Mouse (Mus musculus) spleen, adult 2 months (tissue): ENCODE measurements at regions not wholly inside any gene's neighbourhood (a gene's known extent, or its start where the extent isn't known, plus 50 kb on each side); places are given as distances from the start of the nearest gene placed in this dataset.

ENCODE experiments used
- DNase-seq, 2 experiments: peaks; one replicate each; pipeline versions ENCODE4 v3.0.0 to v3.0.0-alpha.2; 2012 to 2021; ENCODE audit warnings: low spot score in 2 of 2, low read depth in 1 of 2
- H3K27ac ChIP-seq: fragments of 200-500 bp; 2 replicates; pipeline ENCODE4 v1.5.1; 2012; ENCODE audit warnings: low read length, inconsistent platforms; ENCODE audit not compliant: insufficient read depth
- H3K27me3 ChIP-seq: fragments of 200-500 bp; 2 replicates; pipeline ENCODE4 v1.6.1; 2012; ENCODE audit warnings: mild to moderate bottlenecking, moderate library complexity, low read length, inconsistent platforms; ENCODE audit not compliant: control insufficient read depth, insufficient read depth
- H3K36me3 ChIP-seq: fragments of 200-500 bp; 2 replicates; pipeline ENCODE4 v1.6.1; 2012; ENCODE audit warnings: mild to moderate bottlenecking, low read length, inconsistent platforms; ENCODE audit not compliant: control insufficient read depth, insufficient read depth
- H3K4me1 ChIP-seq: fragments of 200-500 bp; 2 replicates; pipeline ENCODE4 v1.6.1; 2011; ENCODE audit warnings: inconsistent platforms; ENCODE audit not compliant: control insufficient read depth, insufficient read depth, insufficient read length
- H3K4me3 ChIP-seq: fragments of 200-500 bp; 2 replicates; pipeline ENCODE4 v1.5.1; 2011; ENCODE audit warnings: mild to moderate bottlenecking, inconsistent platforms; ENCODE audit not compliant: insufficient read depth, insufficient read length; ENCODE audit errors: extremely low read depth
- CTCF ChIP-seq: fragments of 200-500 bp; IDR thresholded peaks from 2 replicates; pipeline ENCODE4 v1.5.1; 2011; ENCODE audit warnings: mild to moderate bottlenecking, inconsistent platforms; ENCODE audit not compliant: insufficient read depth, insufficient read length, insufficient replicate concordance; ENCODE audit errors: extremely low read depth
- POLR2A ChIP-seq: fragments of 200-500 bp; IDR thresholded peaks from 2 replicates; pipeline ENCODE4 v1.6.1; 2011; ENCODE audit warnings: low read depth, low read length, inconsistent platforms
- WGBS: fragments of 180-500 bp; shearing (Covaris S2); methylation state at CpG from one replicate; pipeline ENCODE4 v1.1.7; 2018; 5-methylcytosine and 5-hydroxymethylcytosine counted together

DNA sequence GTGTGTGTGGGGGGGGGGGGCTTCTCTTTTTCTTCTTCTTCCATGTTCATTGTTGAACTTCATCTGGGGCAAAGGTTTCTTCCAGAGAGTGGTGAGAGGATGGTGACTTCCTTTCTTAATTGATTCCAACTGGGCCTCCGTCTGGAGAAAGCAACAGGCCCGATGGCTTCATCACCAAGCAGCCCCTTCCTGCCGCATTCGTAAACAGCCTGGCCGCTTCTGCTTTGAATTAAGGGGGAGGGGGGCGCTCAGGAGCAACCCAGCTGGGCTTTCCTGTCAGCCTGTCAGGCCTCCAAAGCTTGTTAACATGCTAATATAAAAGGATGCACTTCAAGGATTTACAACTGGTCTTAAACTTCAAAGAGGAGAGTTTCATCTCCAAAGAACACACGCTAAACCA lies 111.5 kb downstream of the Tfap2c start:
- DNase-seq, result no peak
- Histone ChIP-seq H3K4me3 (no peak overlapping the region), H3K4me1 (no peaks in the 10 kb centered on the region), H3K27me3 (no peaks in the 10 kb centered on the region), H3K27ac (no peak overlapping the region), H3K36me3 (no peaks in the 10 kb centered on the region)
- no peak for TF ChIP-seq CTCF
- WGBS, result 9% methylated on average over 7 of the region's 7 CpGs

- no peak for TF ChIP-seq POLR2A
- no peak for TF ChIP-seq CTCF
- H3K27ac ChIP-seq, result no peak overlapping the region
- no peaks in the 10 kb centered on the region for H3K36me3 ChIP-seq
- no peaks in the 10 kb centered on the region for H3K4me1 ChIP-seq
- WGBS, result 10% methylated on average over 15 of the region's 15 CpGs
- DNase-seq, result no peak
- no peak overlapping the region for H3K4me3 ChIP-seq
- H3K27me3 ChIP-seq, result no peaks in the 10 kb centered on the region
Observed at GRCm38 (mm10) chr2:172661418-172661980, 112.1 kb downstream of the Tfap2c start.

GRCm38 (mm10) chr2:172662165-172662564 lies 112.8 kb downstream of the Tfap2c start:
- Histone ChIP-seq H3K4me3 (no peak overlapping the region), H3K4me1 (no peaks in the 10 kb centered on the region), H3K36me3 (no peaks in the 10 kb centered on the region), H3K27me3 (no peaks in the 10 kb centered on the region), H3K27ac (no peak overlapping the region)
- DNase-seq, result no peak
- TF ChIP-seq POLR2A (no peak), CTCF (no peak)
- WGBS, result 66% methylated on average over 11 of the region's 11 CpGs

GRCm38 (mm10) chr2:172663681-172664080 lies 114.3 kb downstream of the Tfap2c start:
- H3K36me3 ChIP-seq, result no peaks in the 10 kb centered on the region
- TF ChIP-seq POLR2A, result no peak
- no peak for TF ChIP-seq CTCF
- 14% methylated on average over 6 of the region's 6 CpGs for whole genome bisulfite sequencing
- DNase-seq, result no peak
- H3K4me1 ChIP-seq, result no peaks in the 10 kb centered on the region
- H3K4me3 ChIP-seq, result no peak overlapping the region
- no peak overlapping the region for H3K27ac ChIP-seq
- no peaks in the 10 kb centered on the region for H3K27me3 ChIP-seq

GRCm38 (mm10) chr2:172673081-172673480 lies 123.7 kb downstream of the Tfap2c start:
- Histone ChIP-seq H3K4me1 (no peaks in the 10 kb centered on the region), H3K4me3 (no peak overlapping the region), H3K27me3 (no peaks in the 10 kb centered on the region), H3K27ac (no peak overlapping the region), H3K36me3 (no peaks in the 10 kb centered on the region)
- no peak for DNase-seq
- 30% methylated on average over 2 of the region's 2 CpGs for WGBS
- TF ChIP-seq POLR2A (no peak), CTCF (no peak)

DNA sequence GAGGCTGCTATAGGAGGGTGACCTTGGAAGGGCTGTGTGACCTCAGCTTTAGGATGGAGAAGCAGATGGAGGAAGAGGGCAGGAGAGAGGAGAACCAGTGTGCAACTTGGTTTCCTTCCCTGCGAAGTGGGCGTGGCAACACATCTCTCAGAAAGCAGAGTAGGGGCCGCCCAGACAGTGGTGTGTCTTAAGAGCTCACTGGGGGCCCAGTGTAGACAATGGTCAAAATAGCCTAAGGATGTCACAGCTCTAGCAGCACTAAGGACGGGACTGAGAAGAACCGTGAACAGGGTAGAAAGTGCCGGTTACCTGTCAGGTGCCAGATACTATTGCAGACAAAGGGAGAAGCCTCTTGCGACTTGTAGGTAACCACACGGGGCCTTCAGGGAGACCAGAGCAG lies 125.2 kb downstream of the Tfap2c start:
- no peak for DNase-seq
- WGBS, result 74% methylated on average over 8 of the region's 8 CpGs
- H3K27me3 ChIP-seq, result no peaks in the 10 kb centered on the region
- H3K4me3 ChIP-seq, result no peak overlapping the region
- no peaks in the 10 kb centered on the region for H3K4me1 ChIP-seq
- H3K36me3 ChIP-seq, result no peaks in the 10 kb centered on the region
- no peak for TF ChIP-seq POLR2A
- no peak for TF ChIP-seq CTCF
- H3K27ac ChIP-seq, result no peak overlapping the region

- no peak for DNase-seq
- WGBS, result 68% methylated on average over 15 of the region's 15 CpGs
Observed at GRCm38 (mm10) chr2:172675081-172675480, 125.7 kb downstream of the Tfap2c start.

GRCm38 (mm10) chr2:172690196-172690595 lies 140.8 kb downstream of the Tfap2c start:
- Histone ChIP-seq H3K27me3 (no peaks in the 10 kb centered on the region), H3K4me3 (no peak overlapping the region), H3K27ac (no peak overlapping the region), H3K4me1 (no peaks in the 10 kb centered on the region), H3K36me3 (no peaks in the 10 kb centered on the region)
- no peak for TF ChIP-seq POLR2A
- TF ChIP-seq CTCF, result no peak
- 82% methylated on average over 1 of the region's 1 CpGs for WGBS
- DNase-seq, result no peak

More at GRCm38 (mm10) chr2:172675081-172675480, 125.7 kb downstream of the Tfap2c start:
- Histone ChIP-seq H3K27ac (no peak overlapping the region), H3K4me3 (no peak overlapping the region), H3K36me3 (no peaks in the 10 kb centered on the region), H3K4me1 (no peaks in the 10 kb centered on the region), H3K27me3 (no peaks in the 10 kb centered on the region)
- no peak for TF ChIP-seq POLR2A
- no peak for TF ChIP-seq CTCF
